Mouse (Mus musculus) limb, embryonic 14.5 days (tissue): Measurements from ENCODE around the gene Rcn1. TPM values are rescaled to one million over a fixed set of nuclear protein-coding genes. Genes with fewer than 3 reads are reported as not detected.

Source experiments
- ATAC-seq: fragments of 200-750 bp; cut with Nextera tagmentation; 2 replicates; pipeline ENCODE4 v1.8.0; 2017; ENCODE audit warnings: low read depth, moderate number of reproducible peaks, moderate TSS enrichment; ENCODE audit not compliant: low FRiP score
- DNase-seq: peaks from one replicate; pipeline ENCODE4 v3.0.0-alpha.2; 2015; ENCODE audit warnings: low spot score
- H3K27ac ChIP-seq: fragments of 300-500 bp; sonication (generic); replicated peaks from 2 replicates; pipeline ENCODE4 v1.5.1; 2014; ENCODE audit warnings: low read depth, mild to moderate bottlenecking, low read length, moderate library complexity, mixed read lengths
- H3K27me3 ChIP-seq: fragments of 300-500 bp; sonication (generic); 2 replicates; pipeline ENCODE4 v1.6.1; 2014; ENCODE audit warnings: low read length, mixed read lengths; ENCODE audit not compliant: control insufficient read depth, insufficient read depth
- H3K36me3 ChIP-seq: fragments of 300-500 bp; sonication (generic); 2 replicates; pipeline ENCODE4 v1.6.1; 2014; ENCODE audit warnings: mild to moderate bottlenecking, low read length, moderate library complexity, mixed read lengths; ENCODE audit not compliant: control insufficient read depth, insufficient read depth
- H3K4me1 ChIP-seq: fragments of 300-500 bp; sonication (generic); 2 replicates; pipeline ENCODE4 v1.6.1; 2014; ENCODE audit warnings: antibody characterized with exemption, low read length, mixed read lengths; ENCODE audit not compliant: control insufficient read depth, insufficient read depth
- H3K4me2 ChIP-seq: fragments of 300-500 bp; sonication (generic); replicated peaks from 2 replicates; pipeline ENCODE4 v1.6.1; 2014; ENCODE audit warnings: low read depth, mild to moderate bottlenecking, low read length, moderate library complexity; ENCODE audit not compliant: severe bottlenecking
- H3K4me3 ChIP-seq: fragments of 300-500 bp; sonication (generic); replicated peaks from 2 replicates; pipeline ENCODE4 v1.5.1; 2014; ENCODE audit warnings: low read length
- H3K9ac ChIP-seq: fragments of 300-500 bp; sonication (generic); 2 replicates; pipeline ENCODE4 v1.6.1; 2014; ENCODE audit warnings: mild to moderate bottlenecking, low read depth, low read length, moderate library complexity; ENCODE audit not compliant: severe bottlenecking
- H3K9me3 ChIP-seq: fragments of 300-500 bp; sonication (generic); 2 replicates; pipeline ENCODE4 v1.6.1; 2016; ENCODE audit warnings: low read length; ENCODE audit not compliant: control insufficient read depth
- POLR2A ChIP-seq: fragments of 200-500 bp; IDR thresholded peaks from 2 replicates; pipeline ENCODE4 v1.8.0; 2012; ENCODE audit warnings: inconsistent platforms, mild to moderate bottlenecking, moderate library complexity, borderline replicate concordance; ENCODE audit not compliant: insufficient read depth, insufficient read length; ENCODE audit errors: extremely low read depth
- WGBS: fragments of 180-500 bp; shearing (Covaris S2); extraction: QIAGEN DNeasy Blood & Tissue Kit; methylation state at CpG from one replicate; pipeline ENCODE4 v1.1.7; 2014; 5-methylcytosine and 5-hydroxymethylcytosine counted together
- polyA plus RNA-seq, 2 experiments: library from polyadenylated mRNA; depleted of rRNA in 1 of 2; stranded (reverse) in 1 of 2; unstranded in 1 of 2; fragments of >200 nt; fragmentation: Nextera tagmentation in 1 of 2; extraction: Ambion mirVana in 1 of 2; gene quantifications; 2 replicates each; pipeline versions ENCODE4 v1.2.1 to v1.2.3; 2012 to 2014

The Rcn1 gene
- polyA plus RNA-seq, 2 experiments = 185 to 259 TPM

- H3K4me2 ChIP-seq = no peak overlapping the region
- no peak overlapping the region for H3K9ac ChIP-seq
- DNase-seq (no peak), ATAC-seq (no peak)
- no peak overlapping the region for H3K4me3 ChIP-seq
- TF ChIP-seq POLR2A = no peak
- no peaks in the 10 kb centered on the region for H3K9me3 ChIP-seq
- 65% methylated on average over 5 of the region's 5 CpGs for WGBS
- no peaks in the 10 kb centered on the region for H3K36me3 ChIP-seq
- H3K27ac ChIP-seq = no peak overlapping the region
- H3K27me3 ChIP-seq = peaks cover 4% of the 10 kb centered on the region
- H3K4me1 ChIP-seq = no peaks in the 10 kb centered on the region
Observed at GRCm38 (mm10) chr2:105430373-105430772, 31.3 kb upstream of the Rcn1 start.

- DNase-seq = no peak
- Histone ChIP-seq H3K9me3 (no peaks in the 10 kb centered on the region), H3K27ac (no peak overlapping the region), H3K4me3 (no peak overlapping the region), H3K27me3 (peaks cover 4% of the 10 kb centered on the region), H3K9ac (no peak overlapping the region), H3K4me2 (no peak overlapping the region), H3K36me3 (no peaks in the 10 kb centered on the region), H3K4me1 (no peaks in the 10 kb centered on the region)
- ATAC-seq = no peak
- WGBS = 50% methylated on average over 6 of the region's 6 CpGs
- TF ChIP-seq POLR2A = no peak
Observed at GRCm38 (mm10) chr2:105429899-105430298, 30.8 kb upstream of the Rcn1 start.

DNA sequence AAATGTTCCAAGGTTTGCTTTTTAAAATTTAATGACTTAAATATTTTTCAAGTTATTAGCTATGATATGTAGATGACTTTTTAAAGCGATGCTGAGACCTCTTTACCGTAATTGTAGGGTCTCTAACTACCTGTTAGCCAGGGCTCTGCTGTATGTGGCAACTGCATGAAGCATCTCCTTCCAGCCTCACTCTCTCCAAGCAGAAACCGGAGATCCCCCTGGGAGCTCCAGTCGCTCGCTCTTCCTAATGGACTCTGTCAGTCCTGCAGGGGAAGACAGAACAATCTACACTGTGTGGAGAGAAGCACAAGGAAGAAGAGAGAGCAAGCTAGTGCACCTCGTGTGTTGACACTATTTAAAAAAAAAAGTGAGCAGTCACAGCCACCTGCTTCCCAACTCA is 29.3 kb upstream of the Rcn1 start:
- DNase-seq (no peak), ATAC-seq (no peak)
- 16% methylated on average over 6 of the region's 6 CpGs for WGBS
- Histone ChIP-seq H3K9me3 (no peaks in the 10 kb centered on the region), H3K4me1 (no peaks in the 10 kb centered on the region), H3K4me3 (no peak overlapping the region), H3K27me3 (peaks cover 4% of the 10 kb centered on the region), H3K4me2 (no peak overlapping the region), H3K27ac (no peak overlapping the region), H3K36me3 (no peaks in the 10 kb centered on the region), H3K9ac (no peak overlapping the region)
- TF ChIP-seq POLR2A = no peak

GRCm38 (mm10) chr2:105428029-105428428 is 28.9 kb upstream of the Rcn1 start:
- no peak for TF ChIP-seq POLR2A

GRCm38 (mm10) chr2:105427447-105427846 is 28.3 kb upstream of the Rcn1 start:
- DNase-seq (no peak), ATAC-seq (no peak)
- Histone ChIP-seq H3K27me3 (peaks cover 4% of the 10 kb centered on the region), H3K9ac (no peak overlapping the region), H3K4me1 (no peaks in the 10 kb centered on the region), H3K4me3 (no peak overlapping the region), H3K4me2 (no peak overlapping the region), H3K9me3 (no peaks in the 10 kb centered on the region), H3K36me3 (no peaks in the 10 kb centered on the region), H3K27ac (no peak overlapping the region)
- no peak for TF ChIP-seq POLR2A
- WGBS = 65% methylated on average over 8 of the region's 8 CpGs

More at GRCm38 (mm10) chr2:105428029-105428428, 28.9 kb upstream of the Rcn1 start:
- no peak; the same call in 1 of the 2 replicates for ATAC-seq
- H3K9ac ChIP-seq = no peak overlapping the region
- H3K9me3 ChIP-seq = no peaks in the 10 kb centered on the region
- no peak overlapping the region for H3K4me2 ChIP-seq
- H3K27ac ChIP-seq = no peak overlapping the region
- DNase-seq = peak; percentile 70
- WGBS = 3% methylated on average over 12 of the region's 12 CpGs
- H3K27me3 ChIP-seq = peaks cover 4% of the 10 kb centered on the region
- no peaks in the 10 kb centered on the region for H3K4me1 ChIP-seq
- H3K36me3 ChIP-seq = no peaks in the 10 kb centered on the region
- H3K4me3 ChIP-seq = no peak overlapping the region

DNA sequence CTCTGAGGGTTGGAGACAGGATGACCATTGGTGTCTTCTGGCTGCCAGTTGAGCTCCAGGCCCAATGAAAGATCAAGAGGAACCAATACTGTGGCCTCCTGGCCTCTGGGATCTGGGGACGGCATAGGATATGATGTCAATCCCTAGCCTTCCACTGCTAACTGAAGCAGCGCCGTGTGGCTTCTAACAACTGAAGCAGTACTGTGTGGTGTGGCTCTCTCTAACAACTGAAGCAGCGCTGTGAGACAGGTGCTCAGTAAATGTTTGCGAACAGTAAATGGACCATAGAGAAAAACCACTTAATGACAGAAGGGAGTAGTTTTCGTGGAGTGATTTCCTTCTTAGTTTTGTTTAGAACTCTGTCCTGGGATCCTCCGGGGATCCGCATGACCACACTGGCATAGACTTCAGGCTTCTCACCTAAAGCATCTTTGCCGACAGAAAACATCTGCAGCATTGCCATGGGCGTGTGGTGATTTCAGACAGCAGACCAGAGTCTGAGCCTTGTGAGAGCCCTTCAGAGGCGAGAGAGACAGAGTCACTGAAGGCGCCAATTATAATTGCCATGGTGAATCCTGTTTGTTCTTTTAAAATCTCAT is 19.6 kb upstream of the Rcn1 start:
- Histone ChIP-seq H3K27me3 (no peaks in the 10 kb centered on the region), H3K4me2 (no peak overlapping the region), H3K9me3 (no peaks in the 10 kb centered on the region), H3K4me1 (peaks cover 9% of the 10 kb centered on the region; the same call in 1 of the 2 replicates), H3K27ac (no peak overlapping the region), H3K9ac (no peak overlapping the region), H3K36me3 (no peaks in the 10 kb centered on the region), H3K4me3 (no peak overlapping the region)
- ATAC-seq = no peak
- 86% methylated on average over 12 of the region's 12 CpGs for WGBS
- no peak for TF ChIP-seq POLR2A
- no peak for DNase-seq
